In genomic region chr8:110522985-110523384, GRCm38 (mm10) we compare ENCODE assay signal across 25 mouse cellular contexts.
"Had no signal": no experiment of that assay in that cellular context is flagged by ENCODE, and none has a peak within 500 bp of the region (broad histone marks: within the 10 kb centered on the region; RNA-seq: fewer than 3 reads in every experiment).

No protein-coding gene starts in this region.

- H3K4me1 ChIP-seq: limb, embryonic 13.5 days; liver, embryonic 12.5 days; megakaryocyte, embryonic 14.5 days; midbrain, embryonic 10.5 days; neural tube, embryonic 12.5 days; neural tube, embryonic 15.5 days; stomach, embryonic 15.5 days had no signal

- ATAC-seq: liver, embryonic 12.5 days had no signal

- H3K27ac ChIP-seq: kidney, postnatal 0 days; left cerebral cortex, adult 2 months; limb, embryonic 13.5 days; liver, embryonic 12.5 days; liver, embryonic 15.5 days; lung, embryonic 15.5 days; midbrain, embryonic 10.5 days; neural tube, embryonic 12.5 days; neural tube, embryonic 15.5 days; stomach, embryonic 15.5 days had no signal

- H3K27me3 ChIP-seq: limb, embryonic 13.5 days; liver, embryonic 12.5 days; liver, embryonic 15.5 days; lung, embryonic 15.5 days; neural tube, embryonic 12.5 days; neural tube, embryonic 15.5 days; stomach, embryonic 15.5 days had no signal

- H3K4me2 ChIP-seq: limb, embryonic 13.5 days; liver, embryonic 12.5 days; liver, embryonic 15.5 days; lung, embryonic 15.5 days; neural tube, embryonic 12.5 days; neural tube, embryonic 15.5 days; stomach, embryonic 15.5 days had no signal

- H3K36me3 ChIP-seq: limb, embryonic 13.5 days; liver, embryonic 12.5 days; liver, embryonic 15.5 days; lung, embryonic 15.5 days; midbrain, embryonic 10.5 days; neural tube, embryonic 12.5 days; neural tube, embryonic 15.5 days; stomach, embryonic 15.5 days had no signal

- DNase-seq: kidney, adult 2 months; kidney, postnatal 36 days; layer of hippocampus, postnatal 36 days; liver; lung, adult 18-20 months; lung, postnatal 10 days; lung, postnatal 36 days; midbrain, embryonic 14.5 days; right cerebral cortex, adult 18-20 months; right cerebral cortex, postnatal 25 days; spleen, adult 18-20 months; thymus, adult 2 months; thymus, postnatal 14 days; thymus, postnatal 4 days had no signal

- H3K4me3 ChIP-seq: left cerebral cortex, adult 2 months; limb, embryonic 13.5 days; liver, embryonic 12.5 days; liver, embryonic 15.5 days; lung, embryonic 15.5 days; megakaryocyte, embryonic 14.5 days; midbrain, embryonic 10.5 days; neural tube, embryonic 12.5 days; neural tube, embryonic 15.5 days; stomach, embryonic 15.5 days had no signal

- H3K9ac ChIP-seq: limb, embryonic 13.5 days; liver, embryonic 12.5 days; liver, embryonic 15.5 days; lung, embryonic 15.5 days; neural tube, embryonic 12.5 days; neural tube, embryonic 15.5 days; stomach, embryonic 15.5 days had no signal

- H3K9me3 ChIP-seq: limb, embryonic 13.5 days; liver, embryonic 12.5 days; liver, embryonic 15.5 days; lung, embryonic 15.5 days; midbrain, embryonic 10.5 days; neural tube, embryonic 12.5 days; neural tube, embryonic 15.5 days; stomach, embryonic 15.5 days had no signal
